Mouse (Mus musculus): Measurements from ENCODE around the gene Tlk1. TPM values are rescaled to one million over a fixed set of nuclear protein-coding genes. Genes with fewer than 3 reads are reported as not detected.

Gene Tlk1
- total and polyA plus RNA-seq, 3 experiments, result 6.9 to 31.3 (median 26.0) TPM

DNA sequence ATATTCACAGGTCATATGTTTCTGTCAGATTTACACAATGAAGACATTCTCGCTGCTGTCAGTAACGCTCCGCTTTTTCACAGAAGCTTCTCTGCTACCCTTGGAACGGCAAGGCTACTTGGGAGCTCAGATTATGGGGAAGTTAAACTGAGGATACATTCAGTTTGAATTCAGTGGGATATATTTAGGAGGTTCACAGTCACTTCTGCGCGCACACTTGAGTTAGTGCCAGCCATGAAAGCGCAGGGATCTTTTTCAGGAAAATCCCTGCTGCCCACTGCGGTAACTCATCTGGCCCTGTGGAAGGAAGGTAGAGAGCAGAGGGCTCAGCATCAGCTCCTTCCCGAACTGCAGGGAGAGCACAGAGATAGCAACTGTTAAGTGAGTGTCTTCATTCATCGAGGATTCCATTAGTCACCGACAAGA is 27.3 kb upstream of the Tlk1 start:
- 41% methylated on average over 11 of the region's 11 CpGs for WGBS
- intact Hi-C loops (cut with DNase I), result no loop called here

GRCm38 (mm10) chr2:70852186-70852795 is 26.8 kb upstream of the Tlk1 start:
- H3K27me3 ChIP-seq (ENCODE audit: control insufficient read depth, insufficient read depth, low read length), result no peaks in the 10 kb centered on the region
- TF ChIP-seq CTCF (IDR thresholded peaks at IDR 0.05), result no peak
- TF ChIP-seq EP300 (IDR thresholded peaks at IDR 0.05; ENCODE audit: insufficient read depth, low read depth, low read length), result no peak
- no peak for TF ChIP-seq POLR2A (IDR thresholded peaks at IDR 0.05; ENCODE audit: insufficient read depth, low read depth, low read length)
- no peak overlapping the region for H3K9ac ChIP-seq (ENCODE audit: low read depth, low read length)
- H3K4me3 ChIP-seq, result no peak overlapping the region
- no peak overlapping the region for H3K27ac ChIP-seq
- intact Hi-C loops (cut with DNase I), result no loop called here
- 48% methylated on average over 8 of the region's 8 CpGs for WGBS
- H3K4me1 ChIP-seq (ENCODE audit: control insufficient read depth, insufficient read depth, low read length), result no peaks in the 10 kb centered on the region
- no peak for DNase-seq
- H3K79me2 ChIP-seq (replicated peaks; ENCODE audit: control insufficient read depth, insufficient read depth, low read length), result no peaks in the 10 kb centered on the region
- no peaks in the 10 kb centered on the region for H3K36me3 ChIP-seq (ENCODE audit: control insufficient read depth, insufficient read depth, low read length)

More for the DNA sequence above, 27.3 kb upstream of the Tlk1 start:
- Histone ChIP-seq H3K9ac (ENCODE audit: low read depth, low read length) (no peak overlapping the region), H3K36me3 (ENCODE audit: control insufficient read depth, insufficient read depth, low read length) (no peaks in the 10 kb centered on the region), H3K4me3 (no peak overlapping the region), H3K79me2 (replicated peaks; ENCODE audit: control insufficient read depth, insufficient read depth, low read length) (no peaks in the 10 kb centered on the region), H3K27ac (no peak overlapping the region), H3K27me3 (ENCODE audit: control insufficient read depth, insufficient read depth, low read length) (no peaks in the 10 kb centered on the region), H3K4me1 (ENCODE audit: control insufficient read depth, insufficient read depth, low read length) (no peaks in the 10 kb centered on the region)
- TF ChIP-seq POLR2A (IDR thresholded peaks at IDR 0.05; ENCODE audit: insufficient read depth, low read depth, low read length), result no peak
- no peak for TF ChIP-seq EP300 (IDR thresholded peaks at IDR 0.05; ENCODE audit: insufficient read depth, low read depth, low read length)
- TF ChIP-seq CTCF (IDR thresholded peaks at IDR 0.05), result no peak
- DNase-seq, result no peak

GRCm38 (mm10) chr2:70845871-70846270 is 20.3 kb upstream of the Tlk1 start:
- H3K27me3 ChIP-seq (ENCODE audit: control insufficient read depth, insufficient read depth, low read length), result no peaks in the 10 kb centered on the region
- H3K4me3 ChIP-seq, result no peak overlapping the region
- intact Hi-C loops (cut with DNase I), result no loop called here
- no peaks in the 10 kb centered on the region for H3K36me3 ChIP-seq (ENCODE audit: control insufficient read depth, insufficient read depth, low read length)
- no peak overlapping the region for H3K9ac ChIP-seq (ENCODE audit: low read depth, low read length)
- no peak for DNase-seq
- no peaks in the 10 kb centered on the region for H3K79me2 ChIP-seq (replicated peaks; ENCODE audit: control insufficient read depth, insufficient read depth, low read length)
- TF ChIP-seq EP300 (IDR thresholded peaks at IDR 0.05; ENCODE audit: insufficient read depth, low read depth, low read length) (no peak), POLR2A (IDR thresholded peaks at IDR 0.05; ENCODE audit: insufficient read depth, low read depth, low read length) (no peak), CTCF (IDR thresholded peaks at IDR 0.05) (no peak)
- WGBS, result 72% methylated on average over 2 of the region's 2 CpGs
- peaks cover 1% of the 10 kb centered on the region for H3K4me1 ChIP-seq (ENCODE audit: control insufficient read depth, insufficient read depth, low read length)
- H3K27ac ChIP-seq, result no peak overlapping the region

GRCm38 (mm10) chr2:70844694-70845395 is 19.3 kb upstream of the Tlk1 start:
- Histone ChIP-seq H3K9ac (ENCODE audit: low read depth, low read length) (no peak overlapping the region), H3K36me3 (ENCODE audit: control insufficient read depth, insufficient read depth, low read length) (no peaks in the 10 kb centered on the region), H3K79me2 (replicated peaks; ENCODE audit: control insufficient read depth, insufficient read depth, low read length) (no peaks in the 10 kb centered on the region), H3K27me3 (ENCODE audit: control insufficient read depth, insufficient read depth, low read length) (no peaks in the 10 kb centered on the region), H3K27ac (no peak overlapping the region), H3K4me1 (ENCODE audit: control insufficient read depth, insufficient read depth, low read length) (peaks cover 1% of the 10 kb centered on the region), H3K4me3 (no peak overlapping the region)
- intact Hi-C loops (cut with DNase I), result no loop called here
- no peak for DNase-seq
- TF ChIP-seq CTCF (IDR thresholded peaks at IDR 0.05) (no peak), POLR2A (IDR thresholded peaks at IDR 0.05; ENCODE audit: insufficient read depth, low read depth, low read length) (no peak), EP300 (IDR thresholded peaks at IDR 0.05; ENCODE audit: insufficient read depth, low read depth, low read length) (no peak)
- WGBS, result 86% methylated on average over 9 of the region's 9 CpGs

- Histone ChIP-seq H3K9ac (ENCODE audit: low read depth, low read length) (no peak overlapping the region), H3K4me3 (no peak overlapping the region), H3K27ac (no peak overlapping the region), H3K27me3 (ENCODE audit: control insufficient read depth, insufficient read depth, low read length) (no peaks in the 10 kb centered on the region), H3K79me2 (replicated peaks; ENCODE audit: control insufficient read depth, insufficient read depth, low read length) (no peaks in the 10 kb centered on the region), H3K4me1 (ENCODE audit: control insufficient read depth, insufficient read depth, low read length) (peaks cover 1% of the 10 kb centered on the region), H3K36me3 (ENCODE audit: control insufficient read depth, insufficient read depth, low read length) (no peaks in the 10 kb centered on the region)
- intact Hi-C loops (cut with DNase I), result no loop called here
- 43% methylated on average over 13 of the region's 13 CpGs for WGBS
- no peak for DNase-seq
- TF ChIP-seq CTCF (IDR thresholded peaks at IDR 0.05) (no peak), POLR2A (IDR thresholded peaks at IDR 0.05; ENCODE audit: insufficient read depth, low read depth, low read length) (no peak), EP300 (IDR thresholded peaks at IDR 0.05; ENCODE audit: insufficient read depth, low read depth, low read length) (no peak)
Measured at GRCm38 (mm10) chr2:70842049-70842618, 16.6 kb upstream of the Tlk1 start.
